Mouse (Mus musculus) embryonic facial prominence, embryonic 13.5 days (tissue): ENCODE data around the gene Timm17a. TPM values are rescaled to one million over a fixed set of nuclear protein-coding genes. Genes with fewer than 3 reads are reported as not detected.
A peak's percentile ranks its signal among the peaks of the same experiment; 100 is the strongest.

Experiments
- ATAC-seq: fragments of 200-750 bp; cut with Nextera tagmentation; 2 replicates; pipeline ENCODE4 v1.8.0; 2017; ENCODE audit warnings: low read depth; ENCODE audit not compliant: insufficient number of reproducible peaks, insufficient read depth, low FRiP score, low TSS enrichment
- H3K27ac ChIP-seq: fragments of 300-500 bp; sonication (generic); 2 replicates; pipeline ENCODE4 v1.5.1; 2015; ENCODE audit warnings: moderate library complexity, mild to moderate bottlenecking, inconsistent platforms
- H3K27me3 ChIP-seq: fragments of 300-500 bp; sonication (generic); 2 replicates; pipeline ENCODE4 v1.6.1; 2015; ENCODE audit warnings: mild to moderate bottlenecking, inconsistent platforms
- H3K36me3 ChIP-seq: fragments of 300-500 bp; sonication (generic); 2 replicates; pipeline ENCODE4 v1.6.1; 2015; ENCODE audit warnings: mild to moderate bottlenecking, inconsistent platforms
- H3K4me1 ChIP-seq: fragments of 300-500 bp; sonication (generic); 2 replicates; pipeline ENCODE4 v1.6.1; 2015; ENCODE audit warnings: inconsistent platforms
- H3K4me2 ChIP-seq: fragments of 300-500 bp; sonication (generic); 2 replicates; pipeline ENCODE4 v1.6.1; 2015; ENCODE audit warnings: moderate library complexity, mild to moderate bottlenecking, inconsistent platforms
- H3K4me3 ChIP-seq: fragments of 300-500 bp; sonication (generic); 2 replicates; pipeline ENCODE4 v1.5.1; 2015; ENCODE audit warnings: mild to moderate bottlenecking, inconsistent platforms
- H3K9ac ChIP-seq: fragments of 300-500 bp; sonication (generic); 2 replicates; pipeline ENCODE4 v1.6.1; 2015; ENCODE audit warnings: mild to moderate bottlenecking, inconsistent platforms
- H3K9me3 ChIP-seq: fragments of 300-500 bp; sonication (generic); 2 replicates; pipeline ENCODE4 v1.6.1; 2016; ENCODE audit warnings: inconsistent platforms
- WGBS: fragments of 180-500 bp; shearing (Covaris S2); methylation state at CpG from one replicate; pipeline ENCODE4 v1.1.7; 2015; ENCODE audit warnings: mixed read lengths; 5-methylcytosine and 5-hydroxymethylcytosine counted together
- polyA plus RNA-seq: library from polyadenylated mRNA; unstranded; fragments of >200 nt; fragmentation: Nextera tagmentation; extraction: Ambion mirVana; gene quantifications from 2 replicates; pipeline ENCODE4 v1.2.1, GENCODE M21; 2015

Gene Timm17a
- polyA plus RNA-seq, 1 experiment from 2014 or later, result 192 TPM

GRCm38 (mm10) chr1:135250706-135251105, 62.9 kb downstream of the Timm17a start:
- H3K9ac ChIP-seq, result no peak overlapping the region
- H3K4me3 ChIP-seq, result no peak overlapping the region
- no peak for ATAC-seq
- WGBS, result 70% methylated on average over 2 of the region's 3 CpGs
- H3K9me3 ChIP-seq, result no peaks in the 10 kb centered on the region
- H3K27ac ChIP-seq, result no peak overlapping the region
- peaks cover 14% of the 10 kb centered on the region; the same call in 1 of the 2 replicates for H3K27me3 ChIP-seq
- H3K4me2 ChIP-seq, result no peak overlapping the region
- H3K4me1 ChIP-seq, result peaks cover 18% of the 10 kb centered on the region
- H3K36me3 ChIP-seq, result no peaks in the 10 kb centered on the region

GRCm38 (mm10) chr1:135248434-135248850, 65.1 kb downstream of the Timm17a start:
- H3K36me3 ChIP-seq, result no peaks in the 10 kb centered on the region
- peak; percentile 44; the same call in 1 of the 2 replicates for ATAC-seq
- 0 out of 2 replicates have a peak overlapping the region, but pooled peaks have one; percentile 1 for H3K9ac ChIP-seq
- H3K4me1 ChIP-seq, result peaks cover 17% of the 10 kb centered on the region
- H3K4me2 ChIP-seq, result peak overlapping the region; percentile 50
- H3K27me3 ChIP-seq, result peaks cover 14% of the 10 kb centered on the region; the same call in 1 of the 2 replicates
- H3K27ac ChIP-seq, result no peak overlapping the region
- no peaks in the 10 kb centered on the region for H3K9me3 ChIP-seq
- H3K4me3 ChIP-seq, result peak overlapping the region; percentile 23
- 6% methylated on average over 15 of the region's 15 CpGs for WGBS

Other genes starting within 250 kb of the Timm17a start
- 8.3 and 11.5 TPM in 2 replicates for gene Lgr6, start 208.5 kb downstream of the Timm17a start, polyA plus RNA-seq
- 1.5 and 2.2 TPM in 2 replicates for gene Ptpn7, start 181.1 kb downstream of the Timm17a start, polyA plus RNA-seq
- gene Arl8a, start 167.0 kb downstream of the Timm17a start, polyA plus RNA-seq, result 75.2 and 78.6 TPM in 2 replicates
- not detected in 2 replicates for gene Gpr37l1, start 146.1 kb downstream of the Timm17a start, polyA plus RNA-seq
- gene Elf3, start 55.2 kb downstream of the Timm17a start, polyA plus RNA-seq, result 9.0 and 12.2 TPM in 2 replicates
- gene Rnpep, start 29.7 kb downstream of the Timm17a start, polyA plus RNA-seq, result 87.9 and 93.5 TPM in 2 replicates
- 0.42 and 0.59 TPM in 2 replicates for gene Lmod1, start 11.0 kb upstream of the Timm17a start, polyA plus RNA-seq
- gene Shisa4, start 61.5 kb upstream of the Timm17a start, polyA plus RNA-seq, result 22.4 and 23.0 TPM in 2 replicates
- 139 and 147 TPM in 2 replicates for gene Ipo9, start 116.7 kb upstream of the Timm17a start, polyA plus RNA-seq